Mouse (Mus musculus) fibroblast of lung, adult 2 months (primary cell): ENCODE results near the gene Nufip2.
A peak's percentile ranks its signal among the peaks of the same experiment; 100 is the strongest.

Experiments used
- DNase-seq: peaks from one replicate; pipeline ENCODE4 v3.0.0-alpha.2; 2011; ENCODE audit warnings: low read depth

Nufip2 gene

DNA sequence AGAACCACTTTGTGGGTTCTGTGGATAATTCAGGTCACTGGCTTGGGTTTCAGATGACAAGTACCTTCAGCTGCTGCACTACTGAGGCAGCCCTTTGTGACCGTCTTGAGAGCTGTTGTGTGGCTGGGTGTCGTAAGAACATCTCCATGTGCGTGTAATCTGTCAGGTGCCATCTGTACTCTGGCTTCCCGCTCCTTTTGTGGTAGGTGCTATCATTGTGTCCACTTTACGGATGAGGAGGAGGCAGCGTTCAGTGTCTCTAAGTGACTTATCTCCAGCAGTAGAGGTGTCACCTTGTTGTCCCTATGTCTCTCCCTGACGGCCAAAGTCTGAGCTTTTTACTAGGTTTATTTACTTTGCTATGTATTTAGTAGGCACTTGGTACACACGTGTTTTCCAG is 84.4 kb downstream of the Nufip2 start:
- no peak for DNase-seq

DNA sequence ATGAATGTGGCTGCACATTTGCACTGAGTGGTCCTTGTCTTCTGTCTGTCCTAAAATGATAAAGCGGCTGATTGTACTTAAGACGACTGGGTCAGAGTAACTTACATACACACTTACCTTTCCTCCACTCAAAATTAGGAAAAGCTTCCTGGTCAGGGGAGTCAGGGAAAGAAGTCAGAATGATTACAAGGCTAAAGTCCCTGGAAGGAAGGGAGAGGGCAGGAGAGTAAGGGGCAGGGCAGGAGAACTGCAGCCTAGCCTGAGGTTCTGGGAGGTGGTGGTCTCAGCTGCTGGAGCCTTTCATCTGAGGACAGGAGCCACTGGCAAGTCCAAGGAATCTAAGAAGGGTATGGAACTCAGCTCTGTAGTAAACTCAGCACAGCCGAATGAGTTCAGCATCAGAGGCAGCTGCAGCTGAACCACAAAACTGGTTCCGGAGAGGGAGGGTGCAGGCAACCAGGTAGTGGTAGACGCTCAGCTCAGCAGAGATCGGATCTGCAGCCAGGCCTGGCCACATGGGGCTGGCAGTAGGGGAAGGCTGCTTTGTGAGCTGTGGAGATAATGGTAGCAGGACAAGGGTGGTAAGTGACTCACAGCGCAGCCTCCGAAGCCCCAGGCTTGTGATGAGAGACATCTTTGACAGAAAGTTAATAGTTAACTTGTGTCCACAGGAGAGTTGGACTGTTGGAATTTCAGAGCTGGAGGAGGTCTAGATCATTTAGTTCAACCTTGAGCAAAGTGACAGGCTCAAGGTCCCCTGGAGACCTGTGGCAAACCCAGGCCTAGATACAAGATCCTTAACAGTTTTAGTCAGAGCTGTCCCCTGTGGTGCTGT is 86.1 kb downstream of the Nufip2 start:
- DNase-seq = no peak

DNA sequence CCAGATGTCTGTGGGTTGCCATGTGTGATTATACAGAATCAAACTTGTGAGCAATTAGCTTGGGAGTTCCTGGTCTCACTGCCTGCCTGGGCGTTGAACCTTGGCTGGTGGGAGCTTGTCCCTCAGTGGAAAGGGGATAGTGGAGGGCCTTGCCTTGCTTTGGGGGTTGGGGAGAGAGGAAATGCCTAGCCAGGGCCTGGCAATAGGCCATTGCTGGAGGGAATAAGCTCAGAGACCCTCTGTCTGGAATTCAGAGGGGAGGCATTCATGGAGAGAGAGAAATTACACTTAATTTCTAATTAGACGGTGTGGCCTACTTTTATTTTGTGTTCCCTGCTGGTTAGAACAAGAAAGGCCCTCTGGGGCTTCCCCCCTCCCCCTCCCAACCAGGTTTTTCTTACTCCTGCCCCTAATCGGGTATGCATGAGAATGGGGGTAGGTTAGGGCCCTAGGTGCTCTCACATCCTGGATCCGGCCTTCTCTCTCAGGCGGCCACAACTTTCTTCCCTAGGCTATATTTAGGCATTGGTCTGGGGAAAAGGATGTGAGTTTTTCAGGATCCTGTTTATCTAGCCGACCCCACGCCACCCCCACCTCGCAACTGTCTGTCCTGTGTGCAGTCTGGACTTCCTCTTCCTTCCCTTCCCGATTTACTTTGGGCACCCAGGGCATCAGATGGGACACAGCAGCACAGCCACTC is 89.9 kb downstream of the Nufip2 start:
- no peak for DNase-seq

DNA sequence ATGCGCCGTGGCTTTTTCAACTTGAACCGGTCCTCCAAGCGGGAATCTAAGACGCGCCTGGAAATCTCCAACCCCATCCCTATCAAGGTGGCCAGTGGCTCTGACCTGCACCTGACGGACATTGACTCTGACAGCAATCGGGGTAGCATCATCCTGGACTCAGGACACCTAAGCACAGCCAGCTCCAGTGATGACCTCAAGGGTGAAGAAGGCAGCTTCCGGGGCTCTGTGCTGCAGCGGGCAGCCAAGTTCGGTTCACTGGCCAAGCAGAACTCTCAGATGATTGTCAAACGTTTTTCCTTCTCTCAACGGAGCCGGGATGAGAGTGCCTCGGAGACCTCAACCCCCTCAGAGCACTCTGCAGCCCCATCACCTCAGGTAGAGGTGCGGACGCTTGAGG is 91.5 kb downstream of the Nufip2 start:
- no peak for DNase-seq

DNA sequence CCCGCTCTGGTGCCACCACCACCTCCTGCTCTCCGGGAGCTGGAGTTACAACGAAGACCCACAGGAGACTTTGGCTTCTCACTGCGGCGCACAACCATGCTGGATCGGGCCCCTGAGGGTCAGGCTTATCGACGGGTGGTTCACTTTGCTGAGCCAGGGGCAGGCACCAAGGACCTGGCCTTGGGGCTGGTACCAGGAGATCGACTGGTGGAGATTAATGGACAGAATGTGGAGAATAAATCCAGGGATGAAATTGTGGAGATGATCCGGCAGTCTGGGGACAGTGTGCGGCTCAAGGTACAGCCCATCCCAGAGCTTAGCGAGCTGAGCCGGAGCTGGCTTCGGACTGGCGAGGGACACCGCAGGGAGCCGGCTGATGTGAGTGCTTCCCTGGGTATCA is 92.0 kb downstream of the Nufip2 start:
- no peak for DNase-seq

DNA sequence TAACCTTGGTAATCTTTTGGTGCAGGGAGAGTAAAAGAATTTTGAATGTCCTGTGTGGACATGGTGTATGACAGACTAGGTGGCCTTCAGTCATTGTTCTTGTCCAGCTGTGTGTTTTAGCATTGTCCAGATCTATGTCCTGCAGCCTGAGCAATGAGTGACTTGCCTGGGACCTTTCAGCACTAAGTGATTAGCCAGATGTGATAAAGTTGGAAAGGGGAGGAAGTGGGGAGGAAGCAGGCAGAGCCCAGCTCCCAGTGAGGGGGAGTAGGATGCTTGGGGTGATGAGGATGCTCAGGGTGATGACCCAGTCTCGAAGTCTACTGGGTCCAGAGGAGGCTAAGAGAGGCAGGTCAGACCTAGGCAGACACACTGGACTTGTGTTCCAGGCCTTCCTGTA is 93.3 kb downstream of the Nufip2 start:
- DNase-seq = no peak

DNA sequence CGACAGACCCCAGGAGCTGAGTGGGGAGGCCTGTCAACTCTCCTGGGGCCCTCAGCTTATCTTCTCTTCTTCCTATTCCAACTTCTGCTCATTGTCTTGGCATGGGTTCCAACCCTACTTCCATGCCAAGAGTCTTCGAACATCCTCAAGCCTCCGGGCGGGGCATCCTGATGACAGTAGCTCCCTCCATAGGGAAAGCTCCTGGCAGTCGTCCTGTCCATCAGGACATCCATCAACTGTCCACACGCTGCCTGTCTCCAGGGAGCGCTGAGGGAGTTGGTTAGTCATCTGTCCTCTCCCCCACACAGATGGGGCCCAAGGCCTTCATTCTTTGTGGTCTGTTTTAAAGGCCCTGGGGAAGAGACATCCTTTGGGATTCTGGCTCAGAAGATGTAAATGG is 95.1 kb downstream of the Nufip2 start:
- DNase-seq = no peak

DNA sequence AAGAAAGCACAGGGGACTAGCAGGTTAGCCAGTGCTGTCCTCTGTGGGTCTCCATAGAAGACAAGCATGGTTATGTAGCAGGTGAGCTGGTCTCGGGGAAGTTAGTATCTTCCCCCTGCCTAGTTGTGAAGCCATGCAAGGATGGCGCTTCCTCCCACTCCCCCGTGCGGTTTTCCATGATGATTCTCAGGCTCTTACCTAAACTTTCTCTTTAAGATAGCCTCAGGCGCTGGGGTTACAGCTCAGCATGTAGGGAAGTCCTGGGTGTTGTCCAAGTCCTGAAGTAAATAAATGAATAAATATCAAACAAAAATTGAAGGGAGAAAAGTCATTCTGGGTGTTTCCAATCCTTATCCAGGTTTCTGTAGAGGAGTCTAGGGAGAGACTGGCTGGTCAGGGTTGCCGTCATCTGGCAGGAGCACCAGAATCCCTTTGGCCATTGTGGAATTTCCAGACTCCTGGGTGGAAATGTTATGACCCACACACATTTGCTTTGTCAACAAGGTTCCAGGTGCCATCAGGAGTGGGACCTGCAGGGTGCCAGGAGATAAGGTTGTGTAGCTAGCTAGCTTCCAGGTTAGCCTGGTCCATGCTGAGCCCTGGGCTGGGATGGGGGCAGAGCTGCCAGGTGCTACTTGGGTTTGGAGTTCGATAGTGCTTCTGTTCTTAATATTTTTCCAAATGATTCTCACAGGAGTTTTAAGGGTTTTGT is 96.3 kb downstream of the Nufip2 start:
- no peak for DNase-seq

DNA sequence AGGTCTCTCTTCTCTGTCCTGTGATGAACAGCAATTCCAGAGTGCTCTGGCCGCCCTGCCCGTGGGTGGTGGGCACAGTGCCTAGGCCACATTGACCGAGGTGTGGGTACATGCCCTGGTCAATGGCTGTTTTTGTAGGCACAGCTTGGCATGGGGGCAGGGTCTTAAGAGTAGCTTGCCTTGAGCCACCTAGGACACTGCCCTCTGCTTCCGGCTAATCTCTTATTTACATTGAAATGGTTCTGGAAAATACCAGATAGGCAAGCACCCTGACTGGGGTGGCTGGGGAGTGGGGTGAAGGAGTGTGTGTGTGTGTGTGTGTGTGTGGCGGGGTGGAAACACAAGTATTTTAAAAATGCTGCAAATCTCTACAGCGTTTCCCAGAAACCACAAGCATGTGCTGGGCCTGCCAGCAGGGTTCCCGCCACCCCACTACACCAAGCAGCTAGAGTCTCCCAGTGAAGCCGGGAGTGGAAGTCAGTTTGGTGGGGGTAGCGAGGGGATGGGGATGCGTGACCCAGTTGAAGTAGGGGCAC is 97.3 kb downstream of the Nufip2 start:
- DNase-seq = peak; percentile 85

DNA sequence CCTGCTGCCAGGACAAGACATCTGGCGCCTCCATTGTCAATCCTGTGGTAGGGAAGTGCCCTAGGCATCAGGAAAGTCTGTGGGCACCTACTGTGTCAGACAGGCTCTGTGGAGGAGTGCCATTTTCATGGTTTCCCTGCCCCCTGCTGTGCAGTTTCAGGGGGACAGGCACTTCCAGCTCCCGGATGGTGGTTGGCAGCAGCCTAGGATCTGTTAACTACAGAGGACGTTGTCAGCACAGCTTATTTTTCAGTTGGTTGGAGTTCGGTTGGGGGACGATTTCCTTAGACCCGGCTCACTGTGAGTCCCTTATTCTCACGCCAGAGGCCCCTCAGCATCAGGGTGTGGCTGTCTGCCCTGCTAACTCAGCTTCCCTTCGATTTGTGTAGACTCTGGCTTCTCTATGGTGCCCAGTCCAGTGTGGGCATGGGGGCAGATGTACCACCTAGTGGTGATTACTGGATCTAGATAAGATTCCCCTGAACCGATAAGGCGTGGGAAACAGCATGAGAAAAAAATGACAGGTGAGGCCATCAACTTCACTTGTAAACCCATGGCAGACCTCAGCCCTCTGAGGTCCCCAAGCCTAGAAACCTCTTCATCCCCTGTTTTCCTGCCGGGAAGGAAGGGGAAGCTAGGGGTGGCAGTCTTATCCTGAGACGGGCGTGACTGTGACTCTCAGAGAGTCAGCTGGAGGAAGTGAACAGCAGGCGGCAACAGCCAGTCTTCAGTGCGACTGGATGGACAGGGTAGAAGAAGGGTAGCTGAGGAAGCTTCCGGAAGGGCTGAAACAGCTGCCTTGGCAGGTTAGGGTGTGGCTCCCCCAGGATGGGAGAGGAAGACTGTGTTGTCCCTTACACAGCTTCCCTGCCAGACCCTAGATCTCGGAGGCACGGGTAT is 98.0 kb downstream of the Nufip2 start:
- DNase-seq = peak; percentile 74

DNA sequence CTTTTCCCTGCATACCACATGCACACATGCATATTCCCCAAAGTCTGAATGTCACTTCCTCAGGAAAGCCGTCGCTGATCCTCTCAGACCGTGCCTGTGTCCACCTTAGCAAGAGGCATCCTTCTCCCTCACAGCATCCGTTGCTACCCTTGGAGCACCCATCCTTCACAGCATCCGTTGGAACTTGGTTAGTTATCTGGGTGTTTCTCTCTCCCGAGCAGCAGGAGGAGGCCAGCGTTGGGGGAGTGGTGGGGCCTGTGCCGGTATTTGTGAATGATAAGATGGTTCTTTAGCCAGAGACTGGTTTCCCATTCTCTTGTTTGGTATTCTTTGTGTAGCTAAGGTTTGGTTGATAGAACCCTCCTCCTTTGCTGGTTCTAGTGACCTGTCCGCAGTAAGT is 98.9 kb downstream of the Nufip2 start:
- DNase-seq = no peak

DNA sequence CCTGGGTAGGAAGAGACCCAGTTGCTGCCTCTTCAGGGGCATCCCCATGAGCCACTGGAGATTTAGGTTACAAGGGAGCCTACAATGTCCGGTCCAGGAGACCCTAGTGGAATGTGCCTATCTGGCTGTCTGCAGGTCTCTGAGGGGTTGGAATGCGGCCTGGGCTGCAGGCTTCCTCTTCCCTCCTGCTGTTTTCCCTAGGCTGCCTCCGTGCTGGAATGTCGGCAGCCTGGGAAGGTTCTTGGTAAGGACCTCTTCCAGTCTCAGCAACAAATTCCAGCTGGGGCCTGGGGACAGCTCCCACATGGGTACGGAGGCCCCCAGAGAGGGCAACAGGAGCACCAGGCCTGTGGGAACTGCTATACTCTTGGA is 99.4 kb downstream of the Nufip2 start:
- no peak for DNase-seq

DNA sequence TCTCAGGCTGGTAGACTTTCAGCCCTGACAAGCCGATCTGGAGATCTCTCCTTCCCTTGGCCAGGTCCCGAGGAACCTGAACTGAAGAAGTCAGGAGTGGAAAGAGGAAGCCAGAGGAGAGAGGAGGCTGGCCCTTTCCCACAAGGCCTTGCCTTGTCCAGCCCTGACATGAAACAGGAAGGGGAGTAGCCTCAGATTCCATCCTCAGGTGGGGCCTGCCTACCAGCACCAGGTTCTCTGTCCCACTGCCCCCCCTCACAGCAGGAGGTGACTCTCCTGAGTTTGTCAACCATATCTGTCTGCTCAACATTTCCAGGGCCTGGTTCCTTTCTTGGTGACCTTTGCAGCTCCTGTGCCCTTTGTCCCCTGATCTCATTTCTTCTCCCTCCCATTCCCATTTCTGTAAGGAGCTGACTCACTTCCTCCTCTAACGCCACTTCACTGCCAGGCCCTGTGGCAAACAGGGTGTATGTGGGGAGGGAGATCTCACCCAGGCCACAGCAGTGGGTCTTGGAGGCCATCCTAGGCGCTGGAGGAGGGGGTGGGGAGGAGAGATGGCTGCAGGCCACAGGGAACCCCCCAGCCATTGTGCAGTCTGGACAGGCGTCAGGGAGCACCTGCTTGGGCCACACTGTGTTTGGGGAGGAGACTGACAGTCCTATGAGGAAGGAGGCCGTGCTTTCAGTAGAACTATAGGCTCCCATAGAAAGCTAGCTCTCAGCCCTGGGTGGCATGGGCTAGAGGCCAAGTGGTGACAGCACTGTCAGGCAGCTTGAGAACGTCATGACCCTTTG is 100.0 kb downstream of the Nufip2 start:
- DNase-seq = peak; percentile 80

DNA sequence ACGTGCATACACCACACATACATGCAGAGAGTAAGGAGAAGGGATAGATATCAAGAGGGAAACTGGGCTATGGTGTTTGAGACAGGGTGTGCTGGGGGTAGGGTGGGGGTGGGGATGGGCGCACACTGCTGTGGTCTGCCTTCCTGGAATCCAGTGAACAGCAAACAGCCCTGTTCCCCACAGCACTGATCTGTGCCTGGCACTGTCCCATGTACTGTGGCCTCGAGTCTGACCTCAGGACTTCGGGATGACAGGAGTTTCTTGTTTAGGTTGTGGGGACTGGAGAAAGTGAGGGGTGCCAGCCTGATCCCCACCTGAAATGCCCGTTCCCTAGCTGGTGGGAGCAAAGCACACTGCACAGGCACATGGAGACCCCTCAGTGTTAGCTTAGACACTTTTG is 101.8 kb downstream of the Nufip2 start, which contains the start of gene Gm10277:
Gm10277 (minus strand) TSS at position 41 of the 400 bp plus-strand sequence.
- no peak for DNase-seq

DNA sequence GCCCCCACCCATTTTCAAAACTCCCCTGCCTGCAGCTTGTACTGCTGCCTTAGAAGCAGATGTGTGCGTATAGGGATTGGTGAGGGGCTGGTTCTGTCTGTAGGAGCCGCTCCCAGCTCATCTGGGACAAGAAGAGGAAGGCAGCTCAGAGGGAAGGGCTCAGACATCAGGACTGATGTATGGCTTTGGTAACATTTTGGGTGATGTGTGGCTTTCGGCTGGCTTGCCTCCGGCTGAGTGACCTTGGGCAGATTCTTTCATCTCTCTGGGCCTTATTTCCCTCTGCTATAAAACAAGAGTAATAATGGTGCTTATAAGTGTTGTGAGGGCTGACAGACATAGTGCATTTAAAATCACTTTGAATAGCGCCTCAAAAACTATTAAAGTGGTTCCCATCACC is 103.6 kb downstream of the Nufip2 start:
- no peak for DNase-seq

DNA sequence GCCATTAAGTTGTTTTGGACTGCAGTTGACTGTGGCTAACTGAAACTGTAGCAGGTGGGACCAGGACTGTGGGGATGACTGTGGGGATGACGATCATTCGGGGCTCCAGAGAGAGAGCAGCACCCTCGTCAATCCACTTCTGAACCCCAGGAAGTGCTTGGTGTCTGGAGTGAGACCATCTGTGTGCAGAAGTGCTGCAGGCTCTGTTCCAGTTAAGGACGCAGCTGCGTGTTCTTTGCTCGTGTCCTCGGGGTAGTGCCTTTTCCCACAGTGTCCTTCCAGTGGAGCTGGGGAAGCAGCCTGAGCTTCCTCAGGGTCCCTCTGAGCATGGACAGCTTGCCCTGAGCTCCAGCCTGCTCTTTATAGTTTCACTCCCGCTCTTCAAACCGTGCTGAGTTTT is 104.3 kb downstream of the Nufip2 start:
- no peak for DNase-seq

DNA sequence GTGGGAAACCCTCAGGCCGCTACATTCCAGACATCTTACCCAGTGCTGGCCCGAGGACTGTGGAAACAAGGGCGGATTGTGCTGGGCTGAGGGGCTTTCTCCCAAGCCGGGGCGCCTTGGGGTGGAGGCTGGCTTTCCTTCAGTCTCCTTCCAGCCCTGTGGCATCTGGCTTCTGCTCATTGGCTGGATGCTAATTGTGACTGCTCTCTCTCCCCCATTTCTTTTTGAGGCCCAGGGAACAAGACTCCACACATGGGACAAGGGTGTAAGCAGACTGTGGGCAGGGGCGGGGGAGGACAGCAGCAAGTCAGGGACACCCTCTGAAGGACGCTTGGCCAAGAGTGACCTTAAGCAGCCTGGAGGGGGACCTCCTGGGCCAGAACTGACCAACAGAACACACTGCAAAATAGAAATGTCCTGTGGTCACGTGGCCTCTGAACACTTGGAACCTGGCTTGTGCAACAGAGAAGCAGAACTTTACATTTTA is 105.3 kb downstream of the Nufip2 start:
- peak; percentile 81 for DNase-seq
